Mouse (Mus musculus) MEL (cell line): Measurements from ENCODE around the gene Pkd1. TPM values are rescaled to one million over a fixed set of nuclear protein-coding genes. Genes with fewer than 3 reads are reported as not detected.

Experiments
- DNase-seq: peaks from one replicate; pipeline ENCODE4 v3.0.0; 2011; ENCODE audit warnings: low read depth, low spot score
- H3K27ac ChIP-seq: 2 replicates; pipeline ENCODE4 v1.5.1; 2012; ENCODE audit warnings: low read depth, mild to moderate bottlenecking, control low read depth, low read length, moderate library complexity; ENCODE audit not compliant: control insufficient read depth
- H3K27me3 ChIP-seq, 2 experiments: fragments of 150-350 bp in 1 of 2; sonication (generic) in 1 of 2; 2 replicates each; pipeline ENCODE4 v1.6.1; 2012; ENCODE audit warnings: low read length in 2 of 2, mild to moderate bottlenecking in 2 of 2, improper control_type of control experiment in 1 of 2, moderate library complexity in 1 of 2; ENCODE audit not compliant: insufficient read depth in 2 of 2, control insufficient read depth in 1 of 2
- H3K36me3 ChIP-seq, 2 experiments: 2 replicates each; pipeline ENCODE4 v1.6.1; 2012 to 2014; ENCODE audit warnings: low read length in 2 of 2, improper control_type of control experiment in 1 of 2, inconsistent platforms in 1 of 2, mild to moderate bottlenecking in 1 of 2; ENCODE audit not compliant: insufficient read depth in 2 of 2, control insufficient read depth in 1 of 2
- H3K4me1 ChIP-seq, 2 experiments: fragments of 150-350 bp in 1 of 2; sonication (generic) in 1 of 2; 2 replicates each; pipeline ENCODE4 v1.6.1; 2012; ENCODE audit warnings: low read length in 2 of 2, improper control_type of control experiment in 1 of 2, mild to moderate bottlenecking in 1 of 2; ENCODE audit not compliant: insufficient read depth in 2 of 2, control insufficient read depth in 1 of 2
- H3K4me3 ChIP-seq, 2 experiments: fragments of 150-350 bp in 1 of 2; sonication (generic) in 1 of 2; 2 replicates each; pipeline ENCODE4 v1.5.1; 2012; ENCODE audit warnings: low read depth in 2 of 2, low read length in 2 of 2, mild to moderate bottlenecking in 2 of 2, moderate library complexity in 2 of 2, control low read depth in 1 of 2, improper control_type of control experiment in 1 of 2; ENCODE audit not compliant: control insufficient read depth in 1 of 2, insufficient read depth in 1 of 2
- H3K79me2 ChIP-seq: 2 replicates; pipeline ENCODE4 v1.6.1; 2012; ENCODE audit warnings: mild to moderate bottlenecking, low read length, moderate library complexity; ENCODE audit not compliant: control insufficient read depth, poor library complexity, insufficient read depth
- H3K9ac ChIP-seq: 2 replicates; pipeline ENCODE4 v1.6.1; 2012; ENCODE audit warnings: low read depth, mild to moderate bottlenecking, control low read depth, low read length, moderate library complexity; ENCODE audit not compliant: control insufficient read depth, poor library complexity, severe bottlenecking
- H3K9me3 ChIP-seq: fragments of 150-350 bp; sonication (generic); replicated peaks from 2 replicates; pipeline ENCODE4 v1.6.1; 2012; ENCODE audit warnings: mild to moderate bottlenecking, low read length, improper control_type of control experiment, moderate library complexity; ENCODE audit not compliant: insufficient read depth
- CTCF ChIP-seq, 3 experiments: IDR thresholded peaks in 2 of 3; conservative IDR thresholded peaks in 1 of 3; 2 replicates each; pipeline ENCODE4 v1.5.1; 2011 to 2012; ENCODE audit warnings: low read length in 3 of 3, low read depth in 2 of 3, mild to moderate bottlenecking in 2 of 3, improper control_type of control experiment in 1 of 3, inconsistent platforms in 1 of 3, mixed read lengths in 1 of 3, moderate library complexity in 1 of 3; ENCODE audit not compliant: control insufficient read depth in 1 of 3, insufficient read depth in 1 of 3, poor library complexity in 1 of 3, severe bottlenecking in 1 of 3
- E2F4 ChIP-seq: IDR thresholded peaks from 2 replicates; pipeline ENCODE4 v1.6.1; 2011; ENCODE audit warnings: low read depth, low read length, improper control_type of control experiment, borderline replicate concordance
- EP300 ChIP-seq, 2 experiments: IDR thresholded peaks; 2 replicates each; pipeline ENCODE4 v1.6.1; 2011; ENCODE audit warnings: improper control_type of control experiment in 2 of 2, low read length in 2 of 2, low read depth in 1 of 2, mild to moderate bottlenecking in 1 of 2
- GABPA ChIP-seq: IDR thresholded peaks from 2 replicates; pipeline ENCODE4 v1.6.1; 2012; ENCODE audit warnings: low read depth, mild to moderate bottlenecking, inconsistent platforms, low read length, improper control_type of control experiment, moderate library complexity
- GATA1 ChIP-seq: IDR thresholded peaks from 2 replicates; pipeline ENCODE4 v1.6.1; 2011; ENCODE audit warnings: low read depth, low read length, improper control_type of control experiment
- MAFK ChIP-seq: IDR thresholded peaks from 2 replicates; pipeline ENCODE4 v1.6.1; 2011; ENCODE audit warnings: low read depth, mild to moderate bottlenecking, low read length, improper control_type of control experiment, borderline replicate concordance
- MYC ChIP-seq: IDR thresholded peaks from 2 replicates; pipeline ENCODE4 v1.6.1; 2011; ENCODE audit warnings: low read depth, mild to moderate bottlenecking, low read length, improper control_type of control experiment, moderate library complexity
- POLR2AphosphoS5 ChIP-seq: IDR thresholded peaks from 2 replicates; pipeline ENCODE4 v1.6.1; 2012; ENCODE audit warnings: low read depth, borderline replicate concordance, mild to moderate bottlenecking, inconsistent platforms, low read length, moderate library complexity, mixed read lengths
- TBP ChIP-seq: IDR thresholded peaks from 2 replicates; pipeline ENCODE4 v1.8.0; 2011; ENCODE audit warnings: low read depth, low read length, improper control_type of control experiment
- ZC3H11A ChIP-seq: IDR thresholded peaks from 2 replicates; pipeline ENCODE4 v1.6.1; 2012; ENCODE audit warnings: low read depth, mild to moderate bottlenecking, inconsistent platforms, low read length, improper control_type of control experiment
- ZNF384 ChIP-seq: IDR thresholded peaks from 2 replicates; pipeline ENCODE4 v1.6.1; 2012; ENCODE audit warnings: low read depth, mild to moderate bottlenecking, inconsistent platforms, low read length, improper control_type of control experiment
- polyA plus RNA-seq, 2 experiments: library from polyadenylated mRNA; stranded (reverse) in 1 of 2; unstranded in 1 of 2; fragments of >175 nt in 1 of 2; fragments of >200 nt in 1 of 2; gene quantifications; 2 replicates each; pipeline versions ENCODE4 v1.2.1 to v1.2.4; 2012; ENCODE audit warnings: low replicate concordance in 2 of 2, low read depth in 1 of 2; ENCODE audit not compliant: insufficient read length in 2 of 2, insufficient read depth in 1 of 2, missing spikeins in 1 of 2
- total RNA-seq: library from RNA; depleted of rRNA; stranded (reverse); fragments of 300-350 nt; gene quantifications from 2 replicates; pipeline ENCODE4 v1.2.3, GENCODE M21; 2012

Pkd1 gene
- total and polyA plus RNA-seq, 3 experiments, result 10.6 to 10.7 TPM; not detected in 1

GRCm38 (mm10) chr17:24586532-24586931 lies 36.9 kb downstream of the Pkd1 start:
- H3K9me3 ChIP-seq, result no peaks in the 10 kb centered on the region
- peak; percentile 64 for DNase-seq
- 0 out of 2 replicates have a peak overlapping the region, but pooled peaks have one; percentile 29 for H3K27ac ChIP-seq
- peaks cover 0 to 10% of the 10 kb centered on the region in 2 experiments; a peak in 1 of 4 replicates for H3K4me1 ChIP-seq
- H3K4me3 ChIP-seq, result no peak overlapping the region
- peaks cover 4% of the 10 kb centered on the region in 2 experiments; a peak in 3 of 4 replicates for H3K36me3 ChIP-seq
- H3K9ac ChIP-seq, result no peak overlapping the region
- H3K79me2 ChIP-seq, result no peaks in the 10 kb centered on the region
- no peaks in the 10 kb centered on the region for H3K27me3 ChIP-seq
- TF ChIP-seq ZNF384, result no peak
- TF ChIP-seq POLR2AphosphoS5, result no peak
- peak; percentile 75 for TF ChIP-seq GATA1
- TF ChIP-seq EP300 (IDR thresholded peaks at IDR 0.05; ENCODE audit: low read depth in 1 of 2, low read length in 2 of 2), result peak in 1 of 2 experiments; percentile 47; a peak in 1 of 4 replicates

- TF ChIP-seq MYC (no peak), TBP (no peak), ZC3H11A (no peak), GATA1 (no peak)
- no peak for DNase-seq
- Histone ChIP-seq H3K9ac (no peak overlapping the region), H3K36me3 (peaks cover 4% of the 10 kb centered on the region in 2 experiments; a peak in 3 of 4 replicates), H3K27me3 (no peaks in the 10 kb centered on the region), H3K27ac (no peak overlapping the region), H3K79me2 (no peaks in the 10 kb centered on the region), H3K9me3 (no peaks in the 10 kb centered on the region), H3K4me3 (no peak overlapping the region), H3K4me1 (peaks cover 0 to 10% of the 10 kb centered on the region in 2 experiments; a peak in 1 of 4 replicates)
Measured at GRCm38 (mm10) chr17:24590943-24591342, 41.3 kb downstream of the Pkd1 start.

- DNase-seq, result no peak
- H3K36me3 ChIP-seq, result peaks cover 0 to 4% of the 10 kb centered on the region in 2 experiments; a peak in 3 of 4 replicates
- TF ChIP-seq CTCF (IDR thresholded peaks at IDR 0.05 in 2 of 3, conservative IDR thresholded peaks at IDR 0.05 in 1 of 3; ENCODE audit: control insufficient read depth in 1 of 3, insufficient read depth in 1 of 3, low read depth in 2 of 3, low read length in 3 of 3, poor library complexity in 1 of 3, severe bottlenecking in 1 of 3) (no peak), E2F4 (no peak), GABPA (no peak), ZNF384 (no peak), MAFK (no peak), EP300 (IDR thresholded peaks at IDR 0.05; ENCODE audit: low read depth in 1 of 2, low read length in 2 of 2) (no peak)
- H3K9me3 ChIP-seq, result no peaks in the 10 kb centered on the region
- H3K27ac ChIP-seq, result no peak overlapping the region
- H3K9ac ChIP-seq, result no peak overlapping the region
- H3K79me2 ChIP-seq, result no peaks in the 10 kb centered on the region
- H3K27me3 ChIP-seq, result no peaks in the 10 kb centered on the region
- H3K4me3 ChIP-seq, result no peak overlapping the region
- 0 out of 4 replicates have a peak, but pooled peaks cover 0 to 5% of the 10 kb centered on the region in 2 experiments for H3K4me1 ChIP-seq
Measured at GRCm38 (mm10) chr17:24591695-24592094, 42.1 kb downstream of the Pkd1 start.
